Mouse (Mus musculus): ENCODE data around the gene Olfr478.
"Not testable (repeated sequence)": the region's sequence is repeated elsewhere in the genome, so short reads cannot be mapped to it uniquely, and the experiment has no call there.

Olfr478 gene

DNA sequence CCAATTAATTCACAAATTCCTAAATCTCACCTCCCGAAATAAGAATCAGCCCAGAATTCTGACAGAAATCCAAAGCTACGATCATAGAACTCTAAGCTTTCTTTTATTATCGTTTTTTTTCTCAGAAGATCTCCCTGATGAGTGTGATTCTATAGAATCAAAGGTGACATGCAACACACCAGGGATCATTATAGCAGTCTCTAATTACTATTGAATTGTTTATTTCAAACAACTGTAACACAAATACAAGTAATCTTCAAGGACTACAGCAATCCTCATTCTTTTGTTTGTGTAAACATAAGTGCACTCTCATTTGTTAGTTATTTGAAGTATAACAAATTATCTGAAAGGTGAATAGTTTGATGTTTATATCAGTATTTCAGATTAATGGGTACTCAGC, at the start of gene Olfr478:
Olfr478 (minus strand) TSS at position 101 of the 400 bp plus-strand sequence.
- no peak for DNase-seq (ENCODE audit: low spot score)

DNA sequence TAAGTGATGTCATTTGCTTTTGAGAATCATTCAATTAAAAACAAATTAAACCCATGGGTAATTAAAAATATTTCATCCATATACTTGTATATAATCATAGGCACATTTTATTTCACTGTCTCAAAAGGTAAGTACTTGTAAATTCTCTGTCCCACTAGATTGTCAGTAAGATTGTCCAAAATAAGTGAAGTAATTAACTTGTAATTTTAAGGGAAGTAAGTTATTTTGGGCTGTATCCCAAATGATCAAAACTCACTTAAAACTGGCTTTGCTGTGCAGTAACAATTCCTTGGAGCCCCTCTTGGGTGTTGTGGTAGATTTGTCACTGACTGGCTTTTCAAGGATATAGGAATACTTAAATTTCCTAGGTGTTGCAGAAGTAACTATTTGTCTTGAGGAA, 45.8 kb upstream of the Olfr478 start, which contains the start of gene Olfr481:
Olfr481 (plus strand) TSS at position 301 of the 400 bp plus-strand sequence.
- DNase-seq (ENCODE audit: low spot score): no peak

DNA sequence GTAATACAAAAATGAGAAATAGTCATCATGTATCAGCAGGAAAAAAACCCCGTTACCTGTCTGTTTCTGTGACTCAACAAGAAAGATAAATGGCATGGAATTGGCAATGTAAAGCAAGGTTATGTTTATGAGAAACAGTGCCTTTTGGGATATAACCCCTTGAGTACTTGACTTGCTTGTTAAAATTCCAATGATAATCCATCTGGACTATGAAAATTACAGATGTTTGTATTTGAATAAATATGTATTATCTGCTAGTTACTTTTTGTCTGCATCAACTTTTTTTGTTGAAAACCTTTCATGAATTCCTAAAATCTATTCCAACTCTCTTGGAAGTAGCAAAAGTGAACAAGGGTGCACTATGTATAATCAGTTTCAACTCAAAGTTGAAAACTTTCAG, 33.5 kb upstream of the Olfr478 start, which contains the start of gene Olfr480:
Olfr480 (minus strand) TSS at position 101 of the 400 bp plus-strand sequence.
- DNase-seq (ENCODE audit: low spot score): no peak

DNA sequence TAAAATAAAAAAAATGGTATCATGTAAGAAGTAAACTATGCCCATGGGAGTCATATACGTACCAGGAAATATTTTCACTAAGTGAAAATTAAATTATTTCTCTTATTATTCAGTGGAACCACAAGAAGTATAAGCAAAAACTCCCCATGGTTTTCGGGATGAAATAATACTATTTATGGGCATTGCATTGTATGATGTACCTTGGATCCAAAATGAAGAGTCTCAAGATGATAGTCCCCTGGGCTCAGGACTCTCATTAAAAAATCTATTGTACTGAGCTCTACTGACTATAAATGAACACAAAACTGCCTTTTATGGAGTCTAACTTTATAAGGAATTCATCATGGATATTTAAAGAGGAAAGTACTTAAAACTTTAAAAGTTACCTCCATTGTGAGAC, 16.6 kb upstream of the Olfr478 start, which contains the start of gene Olfr479:
Olfr479 (plus strand) TSS at position 301 of the 400 bp plus-strand sequence.
- no peak for DNase-seq (ENCODE audit: low spot score)

DNA sequence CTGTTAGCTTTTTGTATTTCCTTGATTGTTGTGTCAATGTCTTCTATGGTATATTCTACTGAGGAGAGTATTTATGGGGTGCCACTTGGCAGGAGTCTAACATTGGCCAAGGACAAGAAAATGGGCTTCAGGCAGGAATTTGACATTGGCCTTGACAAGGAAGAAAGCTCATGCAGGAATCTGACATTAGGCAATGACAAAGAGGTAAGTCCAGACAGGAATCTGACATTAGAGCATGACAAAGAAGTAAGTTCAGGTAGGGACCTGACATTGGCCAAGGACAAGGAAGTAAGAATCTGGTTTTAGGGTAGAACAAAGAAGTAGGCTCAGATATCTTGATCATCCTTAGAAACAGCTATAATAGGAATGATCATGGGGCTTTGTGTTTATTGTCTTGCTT, 19.5 kb downstream of the Olfr478 start:
- DNase-seq (ENCODE audit: low spot score): not testable (repeated sequence)

DNA sequence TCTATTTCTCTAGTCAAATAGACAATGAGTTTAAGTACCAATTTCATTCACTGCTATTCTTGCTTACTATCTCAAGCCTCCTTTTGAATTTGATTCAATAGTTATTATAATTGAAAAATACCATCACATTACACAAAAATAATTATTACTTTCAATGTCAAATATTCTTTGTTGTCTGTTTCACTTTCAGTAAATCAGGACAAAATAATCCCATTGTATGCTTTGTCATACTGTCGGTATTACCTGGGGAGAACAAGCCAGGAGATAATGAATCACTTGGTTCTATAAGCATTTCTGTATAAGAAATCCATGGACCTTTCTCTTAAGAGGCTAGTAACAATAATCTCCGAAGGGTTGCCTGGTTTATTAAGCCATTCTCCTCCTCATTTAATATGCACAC, 47.4 kb downstream of the Olfr478 start, which contains the start of gene Olfr477:
Olfr477 (plus strand) TSS at position 301 of the 400 bp plus-strand sequence.
- DNase-seq (ENCODE audit: low spot score): no peak

Measured in layer of hippocampus, adult 11-12 months (tissue).